Mouse (Mus musculus): Measurements from ENCODE around the gene Rxfp2. TPM values are rescaled to one million over a fixed set of nuclear protein-coding genes. Genes with fewer than 3 reads are reported as not detected.

Gene Rxfp2
- total RNA-seq, 2 experiments from 2014 or later = 0.22 TPM; not detected in 1

DNA sequence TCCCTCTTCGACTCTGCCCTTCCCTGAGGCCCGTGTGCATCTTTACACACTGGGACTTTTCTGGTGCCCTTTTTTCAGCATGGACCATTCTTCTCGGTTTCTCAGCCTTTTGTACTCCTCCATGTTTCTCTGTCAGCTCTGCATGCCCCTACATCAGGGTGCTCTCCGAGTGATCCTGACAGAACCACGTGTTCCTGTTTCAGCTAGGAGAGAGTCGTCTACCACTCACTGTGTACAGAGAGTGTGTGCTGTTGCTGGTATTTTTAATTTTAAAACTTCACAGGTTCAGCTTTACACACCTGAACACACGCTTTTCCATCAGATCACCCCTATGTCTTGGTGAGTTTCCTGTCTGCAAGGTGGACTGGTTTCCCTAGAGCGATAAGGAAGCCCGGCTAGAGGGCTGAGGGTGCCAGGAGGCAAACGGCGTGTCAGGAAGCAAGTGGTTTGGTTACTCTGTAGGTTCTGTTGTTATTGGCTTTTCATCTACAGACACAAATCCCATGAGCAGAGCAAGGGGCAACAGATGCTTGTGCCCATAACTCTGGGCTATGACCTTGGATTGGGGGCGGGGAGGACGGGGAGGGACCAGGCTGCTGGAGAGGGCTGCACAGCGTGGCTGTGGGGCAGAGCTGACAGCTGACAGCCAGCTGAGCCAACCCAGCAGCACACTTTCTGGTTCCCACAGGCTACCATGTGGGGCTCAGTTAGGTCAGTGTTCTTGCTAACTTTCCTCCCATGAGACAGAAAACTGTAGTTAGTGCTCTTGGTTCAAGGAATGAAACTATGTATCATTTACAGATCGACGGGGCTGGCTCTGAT is 97.0 kb downstream of the Rxfp2 start:
- no peak for DNase-seq

DNA sequence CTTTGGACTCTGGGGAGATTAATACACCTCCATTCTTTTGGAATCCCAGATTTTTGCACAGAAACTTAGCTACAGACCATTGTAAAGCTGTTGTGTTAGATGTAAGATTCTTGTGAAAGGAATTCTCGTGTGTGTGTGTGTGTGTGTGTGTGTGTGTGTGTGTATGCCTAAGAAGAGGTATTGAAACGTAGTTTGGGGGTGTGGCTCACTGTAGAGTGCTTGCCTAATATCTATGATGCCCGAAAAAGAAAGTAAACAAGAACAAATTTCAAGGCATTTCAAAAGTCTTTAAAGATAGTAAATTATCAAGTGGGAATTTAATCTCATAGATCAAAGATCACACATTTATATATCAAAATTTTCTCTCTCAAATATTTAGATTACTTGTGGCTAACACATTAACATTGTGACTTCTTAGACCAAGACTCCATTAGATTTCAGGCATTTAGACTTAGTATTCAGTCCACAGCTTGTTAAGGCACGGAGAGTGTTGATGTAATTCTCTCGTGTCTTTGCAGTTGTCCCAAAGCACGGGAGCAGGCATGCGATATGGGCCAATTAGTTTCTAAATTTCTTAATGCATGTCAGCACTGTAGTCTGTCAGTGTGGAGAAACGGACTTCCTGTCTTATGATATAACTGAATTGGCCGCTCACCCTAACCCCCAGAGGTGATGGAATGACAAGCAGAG is 97.9 kb downstream of the Rxfp2 start:
- no peak for DNase-seq

DNA sequence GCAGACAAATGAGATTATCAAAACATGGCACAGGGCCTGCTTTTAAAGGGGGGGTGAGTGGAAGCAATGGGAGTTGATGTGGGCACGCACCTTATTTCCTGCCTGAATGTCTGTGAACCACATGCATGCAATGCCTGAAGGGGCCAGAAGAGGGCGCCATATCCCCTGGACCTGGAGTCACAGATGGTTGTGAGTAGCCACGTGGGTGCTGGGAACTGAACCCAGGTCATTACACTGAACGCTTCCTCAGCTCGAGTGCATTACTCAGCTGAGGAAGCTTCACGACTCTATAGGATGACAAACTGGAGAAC is 98.4 kb downstream of the Rxfp2 start:
- no peak for DNase-seq

DNA sequence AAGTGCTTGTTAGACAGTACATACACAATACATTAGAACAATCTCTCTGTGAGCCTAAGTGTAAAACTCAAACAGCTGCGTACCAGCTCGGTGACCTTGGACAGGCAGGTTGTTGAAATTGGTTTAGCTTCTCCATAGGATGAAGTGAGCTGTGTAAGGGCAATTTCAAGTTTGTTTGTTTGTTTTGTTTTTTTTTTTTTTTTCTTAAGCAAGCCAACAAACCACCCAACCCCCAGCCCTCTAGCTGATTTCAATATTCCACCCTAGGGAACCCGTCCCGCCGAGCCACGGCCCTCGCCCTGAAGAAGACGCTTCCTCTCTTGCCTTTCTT is 99.6 kb downstream of the Rxfp2 start:
- no peak for DNase-seq

DNA sequence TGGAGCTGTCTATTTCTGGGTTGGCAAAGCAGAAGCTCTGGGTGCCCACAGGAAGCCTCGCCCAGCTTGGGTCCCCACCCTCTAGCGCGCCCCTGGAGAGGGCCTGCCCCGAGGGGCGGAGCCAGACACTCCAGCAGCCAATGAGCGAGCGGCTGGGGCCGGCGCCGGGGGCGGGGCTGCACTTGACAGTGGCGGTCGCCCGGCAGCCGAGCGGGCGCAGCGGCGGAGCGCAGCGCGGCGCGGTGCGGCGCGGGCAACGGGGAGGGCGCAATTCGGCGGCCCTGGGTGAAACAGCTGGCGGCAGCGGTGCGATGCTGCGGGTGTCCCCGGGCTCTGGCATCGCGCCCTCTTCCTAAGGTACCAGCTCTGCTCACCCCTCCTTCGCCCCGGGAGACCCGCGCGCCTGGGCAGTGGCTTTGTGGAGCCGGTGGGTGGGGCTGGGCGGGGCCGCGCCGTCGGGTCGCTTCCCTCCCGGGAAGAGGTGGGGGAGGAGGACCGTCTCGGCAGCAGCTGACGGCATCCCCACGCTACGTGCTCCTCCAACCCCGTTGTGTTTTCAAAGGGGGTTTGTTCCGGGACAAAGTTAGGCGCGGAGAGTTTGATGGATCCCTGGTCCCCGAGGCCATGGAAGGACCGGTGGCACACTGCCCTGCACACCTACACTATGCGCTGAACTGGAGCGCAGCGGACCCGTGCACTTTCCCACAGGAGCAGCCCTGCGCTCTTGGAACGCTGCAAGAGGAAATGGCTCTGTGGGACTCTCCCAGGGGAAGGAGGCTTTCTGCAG is 100.2 kb downstream of the Rxfp2 start, which contains the start of gene Fry:
Gene Fry (plus strand): TSS at position 191 of the 787 bp plus-strand sequence.
- DNase-seq = peak; percentile 95

DNA sequence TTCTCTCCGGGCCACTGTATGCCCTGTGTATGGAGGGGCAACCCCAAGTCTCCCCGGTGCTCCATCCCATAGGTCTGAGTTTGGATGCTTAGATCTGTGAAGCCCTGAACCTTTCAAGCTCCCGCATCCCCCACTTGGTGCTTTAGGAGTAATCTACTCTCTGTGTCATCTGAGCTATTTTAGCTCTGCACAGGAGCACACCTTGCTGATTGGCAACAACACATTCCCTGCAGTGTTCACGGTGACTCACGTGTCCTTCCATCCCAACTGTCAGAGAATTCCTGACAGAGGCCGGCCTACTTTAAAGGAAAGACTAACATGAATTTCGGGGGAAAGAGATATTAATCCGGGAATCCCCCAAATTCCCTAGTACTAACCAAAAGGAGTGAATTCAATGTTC is 102.2 kb downstream of the Rxfp2 start:
- no peak for DNase-seq

DNA sequence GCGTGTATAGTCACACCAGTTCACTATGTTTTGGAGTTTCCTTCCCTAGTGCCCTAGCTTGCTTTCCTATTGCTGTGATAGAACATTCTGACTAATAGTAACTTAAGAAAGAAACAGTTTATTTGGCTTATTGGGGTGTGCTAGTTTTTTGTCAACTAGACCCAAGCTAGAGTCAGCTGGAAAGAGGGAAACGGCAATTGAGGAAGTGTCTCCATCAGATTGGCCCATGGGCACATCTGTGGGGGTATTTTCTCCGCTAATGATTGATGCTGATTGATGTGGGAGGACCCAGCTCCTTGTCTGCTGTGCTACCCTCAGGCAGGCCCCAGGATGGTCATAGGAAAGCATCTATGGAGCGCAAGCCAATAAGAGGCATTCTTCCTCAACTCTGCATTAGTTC is 103.6 kb downstream of the Rxfp2 start:
- DNase-seq = no peak

DNA sequence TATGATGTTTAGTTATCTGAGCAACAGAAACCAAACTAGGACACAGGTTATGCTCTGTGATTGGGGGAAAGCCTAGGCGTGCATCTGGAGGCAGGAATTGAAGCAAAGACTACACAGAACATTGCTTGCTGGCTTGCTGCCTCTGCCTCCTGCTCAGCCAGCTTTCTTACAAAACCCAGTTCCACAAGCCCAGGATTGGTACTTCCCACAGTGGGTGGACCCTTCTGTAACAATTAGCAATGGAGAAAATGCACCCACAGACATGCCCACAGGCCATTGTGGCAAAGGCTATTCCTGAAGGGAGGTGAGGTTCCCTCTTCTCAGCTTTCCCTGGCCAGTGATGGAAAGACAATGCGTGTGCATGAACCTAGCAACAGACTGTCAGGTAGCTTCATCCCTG is 104.1 kb downstream of the Rxfp2 start:
- DNase-seq = peak in 1 of 2 experiments; percentile 61

DNA sequence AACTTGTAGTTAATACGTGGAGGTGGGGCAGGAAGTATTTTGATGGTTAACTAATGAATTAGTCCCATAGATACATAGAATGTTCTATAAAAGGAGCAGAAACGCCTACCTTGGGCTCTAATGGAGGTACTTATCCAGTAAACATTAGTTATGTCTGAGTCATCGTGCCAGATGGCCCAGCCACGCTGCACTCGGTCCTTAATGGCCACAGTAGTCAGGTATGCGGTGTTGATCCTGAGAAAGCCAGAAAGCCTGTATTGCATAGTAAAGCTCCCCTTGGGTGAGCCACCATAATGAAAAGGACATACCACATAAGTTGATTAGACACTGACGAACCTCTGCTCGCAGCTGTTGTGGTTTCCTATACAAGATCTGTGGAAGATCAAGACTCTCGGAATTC is 107.4 kb downstream of the Rxfp2 start:
- DNase-seq = no peak

DNA sequence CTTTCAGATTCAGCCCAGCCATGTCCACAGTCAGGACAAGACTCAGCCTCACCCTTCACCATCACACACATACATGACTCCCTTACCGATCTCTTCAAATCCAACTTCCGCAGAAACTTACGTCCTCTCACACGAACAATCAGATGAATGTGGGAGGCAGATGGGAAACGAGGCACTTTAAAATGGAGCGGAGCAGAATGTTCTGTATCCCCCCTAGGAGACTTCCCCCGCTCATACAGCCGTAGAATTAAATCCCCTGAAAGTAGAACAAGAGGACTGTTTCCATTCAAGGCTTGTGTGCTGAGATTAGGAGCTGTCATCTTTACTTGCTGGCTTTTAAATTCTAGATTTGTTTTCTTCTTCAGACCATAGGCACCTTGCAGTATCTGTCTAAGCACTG is 110.0 kb downstream of the Rxfp2 start:
- DNase-seq = no peak

DNA sequence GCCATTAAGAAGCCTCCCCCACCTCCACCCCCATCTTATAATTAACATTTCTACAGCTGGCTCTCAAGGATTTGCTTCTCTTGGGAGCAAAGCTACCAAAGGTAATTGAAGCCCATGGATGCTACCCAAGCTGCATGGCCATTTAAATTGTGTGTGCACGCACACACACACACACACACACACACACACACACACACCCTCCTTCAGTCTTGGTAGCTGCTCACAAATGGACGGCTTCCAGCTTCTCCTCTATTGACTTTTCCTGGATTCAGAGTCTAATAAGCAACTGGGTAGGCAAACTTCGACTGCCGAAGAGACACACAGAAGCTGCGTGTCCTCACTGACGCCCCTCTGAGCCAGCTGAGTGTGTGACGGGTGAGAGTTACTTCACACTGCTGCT is 111.7 kb downstream of the Rxfp2 start:
- DNase-seq = no peak

DNA sequence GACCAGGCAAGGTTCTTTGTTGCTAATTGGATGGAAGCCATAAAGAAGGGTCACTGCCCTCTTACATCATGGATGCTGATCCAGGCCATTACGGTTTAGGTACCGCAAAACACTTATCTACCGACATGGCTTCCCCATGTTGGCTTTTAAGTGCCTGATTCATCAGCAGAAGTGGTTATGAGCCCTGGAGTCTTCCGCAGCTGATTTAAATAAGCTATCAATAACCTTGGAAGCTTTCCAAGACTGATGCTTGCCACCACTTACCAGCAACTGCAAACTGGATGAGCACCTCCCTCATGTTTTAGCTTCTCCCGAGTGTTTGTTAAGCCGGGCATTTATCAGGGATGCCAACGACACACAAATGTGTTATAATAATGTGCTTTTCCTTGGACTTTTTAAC is 112.7 kb downstream of the Rxfp2 start:
- DNase-seq = no peak

Other genes starting within 250 kb of the Rxfp2 start
- gene Fry, start 100.0 kb downstream of the Rxfp2 start, total RNA-seq (2021) = 100 to 1,000 TPM; 197 to 227 TPM

All from layer of hippocampus, postnatal 36 days (tissue).